Mouse (Mus musculus): ENCODE results near the gene Phka2. TPM values are rescaled to one million over a fixed set of nuclear protein-coding genes. Genes with fewer than 3 reads are reported as not detected.

Gene Phka2
- total RNA-seq (2021), result 10 to 100 TPM; 24.5 to 32.4 TPM
- long read RNA-seq, full-length matches to known transcripts, result 1 of 5 reads
- long read RNA-seq, partial matches to known transcripts, result 0 of 5 reads
- long read RNA-seq, other reads (novel, unspliced or antisense), result 4 of 5 reads

- DNase-seq (ENCODE audit: low spot score in 2 of 2), result peak; percentile 73 to 79
Observed at GRCm38 (mm10) chrX:160502048-160503041, at the start of gene Phka2. Gene Phka2 (plus strand): TSS chrX:160502166.

- DNase-seq (ENCODE audit: low spot score in 2 of 2), result no peak
Observed at GRCm38 (mm10) chrX:160455686-160456085, 46.3 kb upstream of the Phka2 start.

GRCm38 (mm10) chrX:160471257-160471786, 30.6 kb upstream of the Phka2 start:
- DNase-seq (ENCODE audit: low spot score in 2 of 2), result no peak

- no peak for DNase-seq (ENCODE audit: low spot score in 2 of 2)
Observed at GRCm38 (mm10) chrX:160489784-160490183, 12.2 kb upstream of the Phka2 start.

GRCm38 (mm10) chrX:160494333-160494732, 7.6 kb upstream of the Phka2 start:
- DNase-seq (ENCODE audit: low spot score in 2 of 2), result peak in 1 of 2 experiments; percentile 34

GRCm38 (mm10) chrX:160494921-160495320, 7.0 kb upstream of the Phka2 start:
- DNase-seq (ENCODE audit: low spot score in 2 of 2), result no peak

- no peak for DNase-seq (ENCODE audit: low spot score in 2 of 2)
Observed at GRCm38 (mm10) chrX:160496473-160496872, 5.5 kb upstream of the Phka2 start.

- no peak for DNase-seq (ENCODE audit: low spot score in 2 of 2)
Observed at GRCm38 (mm10) chrX:160501095-160501494, 871 bp upstream of the Phka2 start.

GRCm38 (mm10) chrX:160501687-160502047, 299 bp upstream of the Phka2 start:
- no peak for DNase-seq (ENCODE audit: low spot score in 2 of 2)

- no peak for DNase-seq (ENCODE audit: low spot score in 2 of 2)
Observed at GRCm38 (mm10) chrX:160509046-160509445, 7.1 kb downstream of the Phka2 start.

GRCm38 (mm10) chrX:160510197-160510596, 8.2 kb downstream of the Phka2 start:
- no peak for DNase-seq (ENCODE audit: low spot score in 2 of 2)

GRCm38 (mm10) chrX:160516027-160516426, 14.1 kb downstream of the Phka2 start:
- DNase-seq (ENCODE audit: low spot score in 2 of 2), result no peak

GRCm38 (mm10) chrX:160542772-160543171, 40.8 kb downstream of the Phka2 start:
- peak; percentile 2 for DNase-seq (ENCODE audit: low spot score in 2 of 2)

GRCm38 (mm10) chrX:160548875-160549274, 46.9 kb downstream of the Phka2 start:
- DNase-seq (ENCODE audit: low spot score in 2 of 2), result no peak

GRCm38 (mm10) chrX:160552066-160552465, 50.1 kb downstream of the Phka2 start:
- DNase-seq (ENCODE audit: low spot score in 2 of 2), result peak in 1 of 2 experiments; percentile 18

GRCm38 (mm10) chrX:160583589-160583988, 81.6 kb downstream of the Phka2 start:
- DNase-seq (ENCODE audit: low spot score in 2 of 2), result no peak

GRCm38 (mm10) chrX:160584148-160584838, 82.3 kb downstream of the Phka2 start:
- DNase-seq (ENCODE audit: low spot score in 2 of 2), result no peak

- DNase-seq (ENCODE audit: low spot score in 2 of 2), result no peak
Observed at GRCm38 (mm10) chrX:160585110-160585509, 83.1 kb downstream of the Phka2 start.

GRCm38 (mm10) chrX:160588523-160588922, 86.6 kb downstream of the Phka2 start:
- DNase-seq (ENCODE audit: low spot score in 2 of 2), result peak in 1 of 2 experiments; percentile 51

- no peak for DNase-seq (ENCODE audit: low spot score in 2 of 2)
Observed at GRCm38 (mm10) chrX:160590147-160590546, 88.2 kb downstream of the Phka2 start.

- DNase-seq (ENCODE audit: low spot score in 2 of 2), result no peak
Observed at GRCm38 (mm10) chrX:160592933-160593332, 91.0 kb downstream of the Phka2 start.

GRCm38 (mm10) chrX:160598055-160598454, 96.1 kb downstream of the Phka2 start:
- DNase-seq (ENCODE audit: low spot score in 2 of 2), result no peak

Measured in layer of hippocampus, adult 18-20 months (tissue).